Mouse (Mus musculus): ENCODE measurements around the gene Vmn2r78. TPM values are rescaled to one million over a fixed set of nuclear protein-coding genes. Genes with fewer than 3 reads are reported as not detected.
"Not testable (repeated sequence)": the region's sequence is repeated elsewhere in the genome, so short reads cannot be mapped to it uniquely, and the experiment has no call there.

Gene Vmn2r78
- polyA plus RNA-seq (2014; fragmentation: Nextera tagmentation; extraction: Ambion mirVana): not detected in 2 replicates

- not testable (repeated sequence) for H3K9me3 ChIP-seq (ENCODE audit: control insufficient read depth, low read length); H3K9ac ChIP-seq (ENCODE audit: low read length); H3K27ac ChIP-seq (replicated peaks in 1 of 2; ENCODE audit: control insufficient read depth in 1 of 2, insufficient read depth in 1 of 2, low read depth in 2 of 2, low read length in 2 of 2); H3K4me3 ChIP-seq (ENCODE audit: control insufficient read depth in 1 of 2, insufficient read depth in 1 of 2, low read depth in 1 of 2, low read length in 2 of 2); H3K4me1 ChIP-seq (ENCODE audit: control insufficient read depth in 2 of 2, insufficient read depth in 2 of 2, low read length in 2 of 2); H3K36me3 ChIP-seq (ENCODE audit: control insufficient read depth, insufficient read depth, low read length); ATAC-seq (ENCODE audit: insufficient number of reproducible peaks, insufficient read depth, low FRiP score, low read depth); H3K27me3 ChIP-seq (ENCODE audit: control insufficient read depth, insufficient read depth, low read length); H3K4me2 ChIP-seq (ENCODE audit: low read length)
- 69% methylated on average over 2 of the region's 2 CpGs for WGBS
Observed at GRCm38 (mm10) chr7:86914794-86915193, at the start of gene Vmn2r78. Vmn2r78 (plus strand) TSS chr7:86915094.

GRCm38 (mm10) chr7:86889470-86890469 is 25.1 kb upstream of the Vmn2r78 start:
- Histone ChIP-seq H3K9ac (ENCODE audit: low read length) (no peak overlapping the region), H3K27me3 (ENCODE audit: control insufficient read depth, insufficient read depth, low read length) (no peaks in the 10 kb centered on the region), H3K4me3 (ENCODE audit: control insufficient read depth in 1 of 2, insufficient read depth in 1 of 2, low read depth in 1 of 2, low read length in 2 of 2) (no peak overlapping the region), H3K4me2 (ENCODE audit: low read length) (no peak overlapping the region), H3K36me3 (ENCODE audit: control insufficient read depth, insufficient read depth, low read length) (no peaks in the 10 kb centered on the region), H3K27ac (replicated peaks in 1 of 2; ENCODE audit: control insufficient read depth in 1 of 2, insufficient read depth in 1 of 2, low read depth in 2 of 2, low read length in 2 of 2) (no peak overlapping the region), H3K4me1 (ENCODE audit: control insufficient read depth in 2 of 2, insufficient read depth in 2 of 2, low read length in 2 of 2) (no peaks in the 10 kb centered on the region), H3K9me3 (ENCODE audit: control insufficient read depth, low read length) (no peaks in the 10 kb centered on the region)
- ATAC-seq (ENCODE audit: insufficient number of reproducible peaks, insufficient read depth, low FRiP score, low read depth): no peak
- WGBS: 73% methylated on average over 4 of the region's 4 CpGs

GRCm38 (mm10) chr7:86937288-86937687 is 22.4 kb downstream of the Vmn2r78 start:
- H3K27ac ChIP-seq (replicated peaks in 1 of 2; ENCODE audit: control insufficient read depth in 1 of 2, insufficient read depth in 1 of 2, low read depth in 2 of 2, low read length in 2 of 2): no peak overlapping the region
- H3K4me1 ChIP-seq (ENCODE audit: control insufficient read depth in 2 of 2, insufficient read depth in 2 of 2, low read length in 2 of 2): no peaks in the 10 kb centered on the region
- no peak overlapping the region for H3K9ac ChIP-seq (ENCODE audit: low read length)
- H3K9me3 ChIP-seq (ENCODE audit: control insufficient read depth, low read length): no peaks in the 10 kb centered on the region
- 69% methylated on average over 5 of the region's 5 CpGs for WGBS
- H3K36me3 ChIP-seq (ENCODE audit: control insufficient read depth, insufficient read depth, low read length): no peaks in the 10 kb centered on the region
- H3K27me3 ChIP-seq (ENCODE audit: control insufficient read depth, insufficient read depth, low read length): no peaks in the 10 kb centered on the region
- no peak overlapping the region for H3K4me2 ChIP-seq (ENCODE audit: low read length)
- no peak for ATAC-seq (ENCODE audit: insufficient number of reproducible peaks, insufficient read depth, low FRiP score, low read depth)
- no peak overlapping the region for H3K4me3 ChIP-seq (ENCODE audit: control insufficient read depth in 1 of 2, insufficient read depth in 1 of 2, low read depth in 1 of 2, low read length in 2 of 2)

- Histone ChIP-seq H3K27ac (replicated peaks in 1 of 2; ENCODE audit: control insufficient read depth in 1 of 2, insufficient read depth in 1 of 2, low read depth in 2 of 2, low read length in 2 of 2) (no peak overlapping the region), H3K4me3 (ENCODE audit: control insufficient read depth in 1 of 2, insufficient read depth in 1 of 2, low read depth in 1 of 2, low read length in 2 of 2) (no peak overlapping the region), H3K36me3 (ENCODE audit: control insufficient read depth, insufficient read depth, low read length) (no peaks in the 10 kb centered on the region), H3K9ac (ENCODE audit: low read length) (no peak overlapping the region), H3K27me3 (ENCODE audit: control insufficient read depth, insufficient read depth, low read length) (no peaks in the 10 kb centered on the region), H3K4me2 (ENCODE audit: low read length) (no peak overlapping the region), H3K4me1 (ENCODE audit: control insufficient read depth in 2 of 2, insufficient read depth in 2 of 2, low read length in 2 of 2) (no peaks in the 10 kb centered on the region), H3K9me3 (ENCODE audit: control insufficient read depth, low read length) (no peaks in the 10 kb centered on the region)
- 54% methylated on average over 1 of the region's 1 CpGs for WGBS
- no peak for ATAC-seq (ENCODE audit: insufficient number of reproducible peaks, insufficient read depth, low FRiP score, low read depth)
Observed at GRCm38 (mm10) chr7:86994700-86995099, 79.8 kb downstream of the Vmn2r78 start.

- H3K27me3 ChIP-seq (ENCODE audit: control insufficient read depth, insufficient read depth, low read length); H3K4me2 ChIP-seq (ENCODE audit: low read length); H3K4me1 ChIP-seq (ENCODE audit: control insufficient read depth in 2 of 2, insufficient read depth in 2 of 2, low read length in 2 of 2); H3K9me3 ChIP-seq (ENCODE audit: control insufficient read depth, low read length); H3K9ac ChIP-seq (ENCODE audit: low read length); ATAC-seq (ENCODE audit: insufficient number of reproducible peaks, insufficient read depth, low FRiP score, low read depth); H3K36me3 ChIP-seq (ENCODE audit: control insufficient read depth, insufficient read depth, low read length); H3K27ac ChIP-seq (replicated peaks in 1 of 2; ENCODE audit: control insufficient read depth in 1 of 2, insufficient read depth in 1 of 2, low read depth in 2 of 2, low read length in 2 of 2); H3K4me3 ChIP-seq (ENCODE audit: control insufficient read depth in 1 of 2, insufficient read depth in 1 of 2, low read depth in 1 of 2, low read length in 2 of 2): not testable (repeated sequence)
- WGBS: 76% methylated on average over 1 of the region's 1 CpGs
Observed at GRCm38 (mm10) chr7:86995815-86996214, 80.9 kb downstream of the Vmn2r78 start, which contains the start of gene Vmn2r79. Vmn2r79 (plus strand) TSS chr7:86996115.

Other genes with a start within 250 kb of the Vmn2r78 start
- gene Olfr292, start 226.8 kb upstream of the Vmn2r78 start, polyA plus RNA-seq (2014; fragmentation: Nextera tagmentation; extraction: Ambion mirVana): not detected in 2 replicates
- gene Folh1, start 139.2 kb upstream of the Vmn2r78 start, polyA plus RNA-seq (2014; fragmentation: Nextera tagmentation; extraction: Ambion mirVana): 0.15 TPM in 1 of 2 replicates, not detected in the other
- gene Vmn2r77, start 120.1 kb upstream of the Vmn2r78 start, polyA plus RNA-seq (2014; fragmentation: Nextera tagmentation; extraction: Ambion mirVana): not detected in 2 replicates
- not detected in 2 replicates for gene Vmn2r79, start 81.0 kb downstream of the Vmn2r78 start, polyA plus RNA-seq (2014; fragmentation: Nextera tagmentation; extraction: Ambion mirVana)